Mouse (Mus musculus) lung, adult 2 months (tissue): ENCODE results near the gene Emc9. TPM values are rescaled to one million over a fixed set of nuclear protein-coding genes. Genes with fewer than 3 reads are reported as not detected.

Experiments
- DNase-seq: peaks from one replicate; pipeline ENCODE4 v3.0.0; 2022
- H3K4me1 ChIP-seq: fragments of 200-500 bp; 2 replicates; pipeline ENCODE4 v1.6.1; 2011; ENCODE audit warnings: low read length; ENCODE audit not compliant: control insufficient read depth, insufficient read depth
- H3K4me3 ChIP-seq: fragments of 200-500 bp; replicated peaks from 2 replicates; pipeline ENCODE3; 2011; ENCODE audit warnings: low read depth, mild to moderate bottlenecking, control low read depth, low read length; ENCODE audit errors: extremely low read depth
- CTCF ChIP-seq: fragments of 200-500 bp; IDR thresholded peaks from 2 replicates; pipeline ENCODE4 v1.5.1; 2011; ENCODE audit warnings: mild to moderate bottlenecking, low read length, control low read depth; ENCODE audit not compliant: insufficient read depth
- POLR2A ChIP-seq: fragments of 200-500 bp; IDR thresholded peaks from 2 replicates; pipeline ENCODE4 v1.6.1; 2011; ENCODE audit warnings: low read depth, mild to moderate bottlenecking, control low read depth, low read length, borderline replicate concordance; ENCODE audit errors: extremely low read depth
- WGBS: fragments of 180-500 bp; shearing (Covaris S2); methylation state at CpG from one replicate; pipeline ENCODE4 v1.1.7; 2018; 5-methylcytosine and 5-hydroxymethylcytosine counted together
- polyA plus RNA-seq: library from polyadenylated mRNA; depleted of rRNA; stranded (reverse); fragments of >200 nt; gene quantifications from 2 replicates; pipeline ENCODE4 v1.2.3, GENCODE M21; 2012

Emc9 gene
- polyA plus RNA-seq, 1 experiment, result 20.7 TPM

GRCm38 (mm10) chr14:55591331-55591891, 6.3 kb upstream of the Emc9 start, which contains the start of gene Rnf31:
TSS of gene Rnf31 (plus strand) at chr14:55591708.
- WGBS, result under 1% methylated on average over 33 of the region's 33 CpGs
- H3K4me1 ChIP-seq, result peaks cover 18% of the 10 kb centered on the region
- peak; percentile 63; the same call in 1 of the 2 replicates for TF ChIP-seq POLR2A
- no peak for TF ChIP-seq CTCF
- H3K4me3 ChIP-seq, result peak within 1 kb of the TSS; percentile 87
- peak; percentile 92 for DNase-seq

DNA sequence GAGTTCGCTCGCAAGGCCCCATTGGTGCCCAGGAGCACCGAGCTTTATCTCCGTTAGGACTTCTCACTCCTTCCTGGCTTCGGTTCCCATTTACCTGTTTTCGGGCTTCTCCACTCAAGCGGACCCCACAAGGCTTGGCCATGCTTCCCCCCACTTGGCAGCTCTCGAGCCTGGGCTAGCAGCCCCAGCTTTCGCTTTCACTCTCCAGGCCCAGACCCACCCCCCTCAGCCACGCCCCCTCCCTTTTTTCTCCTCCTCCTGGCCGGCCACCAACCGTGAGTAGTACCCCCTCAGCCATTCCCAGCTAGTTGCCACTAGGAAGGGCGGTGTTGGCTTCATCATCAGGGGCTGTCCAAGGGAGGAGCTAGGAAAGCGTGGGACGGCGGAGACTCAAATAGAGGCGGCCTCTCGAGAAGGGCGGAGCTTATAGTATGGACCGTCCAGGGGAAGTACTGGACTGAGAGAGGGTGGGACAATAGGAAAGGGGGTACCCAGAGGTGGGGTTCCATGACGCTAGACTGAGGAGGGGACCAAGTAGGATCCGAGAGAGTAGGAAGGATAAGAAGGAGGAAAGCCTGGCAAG, 5.7 kb upstream of the Emc9 start, which contains the start of gene Psme2:
Gene Psme2, minus strand, starts transcription at position 366 of the 583 bp plus-strand sequence.
- Histone ChIP-seq H3K4me3 (peak within 1 kb of the TSS; percentile 87), H3K4me1 (peaks cover 18% of the 10 kb centered on the region)
- TF ChIP-seq POLR2A (peak; percentile 71; the same call in 1 of the 2 replicates), CTCF (no peak)
- peak; percentile 91 for DNase-seq
- under 1% methylated on average over 22 of the region's 22 CpGs for WGBS

DNA sequence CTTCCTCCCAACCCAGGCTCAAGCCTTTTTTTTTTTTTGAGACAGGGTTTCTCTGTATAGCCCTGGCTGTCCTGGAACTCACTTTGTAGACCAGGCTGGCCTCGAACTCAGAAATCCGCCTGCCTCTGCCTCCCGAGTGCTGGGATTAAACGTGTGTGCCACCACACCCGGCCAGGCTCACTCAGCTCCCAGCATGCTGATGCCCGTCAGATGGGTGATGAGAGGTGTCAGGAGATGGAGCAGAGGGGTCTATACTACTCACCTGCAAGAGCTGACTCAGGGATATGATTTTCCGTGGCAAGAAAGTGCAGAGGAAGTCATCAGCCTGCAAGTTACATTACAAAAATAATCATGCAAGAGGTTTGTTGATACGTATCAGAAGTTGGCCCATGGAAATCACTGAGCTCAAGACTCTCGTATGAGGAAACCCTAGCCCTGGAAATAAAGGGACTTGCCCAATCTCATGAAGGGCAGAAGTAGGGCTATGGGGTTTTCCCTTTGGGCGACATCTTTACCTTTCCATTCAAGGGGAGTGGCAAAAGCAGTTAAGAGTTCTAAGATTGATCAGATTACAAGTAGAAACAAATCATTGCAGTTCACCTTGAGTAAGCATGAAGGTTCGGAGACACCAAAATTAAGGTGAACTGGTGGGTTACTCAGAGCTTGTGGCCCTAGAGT, 4.8 kb upstream of the Emc9 start:
- no peak for DNase-seq
- peak overlapping the region; percentile 84 for H3K4me3 ChIP-seq

DNA sequence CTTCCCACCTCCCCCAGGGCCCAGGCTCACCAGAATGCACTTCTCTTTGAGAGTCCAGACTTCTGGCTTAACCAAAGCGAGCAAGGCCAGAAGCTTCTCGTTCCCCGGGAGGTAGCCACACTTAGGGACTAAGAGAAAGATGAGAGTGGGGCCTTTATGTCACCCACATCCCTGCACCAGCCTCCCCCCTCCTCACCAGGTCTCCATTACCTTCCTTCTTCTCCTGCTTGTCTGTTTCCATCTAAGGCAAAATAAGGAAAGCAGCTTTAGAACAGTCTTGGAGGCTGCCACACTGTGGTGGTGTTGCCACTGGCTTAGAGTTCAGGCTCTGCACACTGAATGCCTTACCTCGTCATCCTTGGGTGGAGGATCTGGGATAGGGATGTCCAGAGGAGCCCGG, 4.2 kb upstream of the Emc9 start:
- no peak for TF ChIP-seq POLR2A
- TF ChIP-seq CTCF, result no peak
- WGBS, result 92% methylated on average over 5 of the region's 5 CpGs
- DNase-seq, result no peak
- Histone ChIP-seq H3K4me3 (no peak overlapping the region), H3K4me1 (peaks cover 25% of the 10 kb centered on the region)

More for the DNA sequence above, 4.8 kb upstream of the Emc9 start:
- no peak for TF ChIP-seq POLR2A
- TF ChIP-seq CTCF, result no peak
- 66% methylated on average over 11 of the region's 11 CpGs for WGBS
- peaks cover 21% of the 10 kb centered on the region for H3K4me1 ChIP-seq

GRCm38 (mm10) chr14:55586149-55586548, 1.0 kb upstream of the Emc9 start:
- TF ChIP-seq POLR2A (no peak), CTCF (no peak)
- WGBS, result 99% methylated on average over 2 of the region's 2 CpGs
- peaks cover 11% of the 10 kb centered on the region for H3K4me1 ChIP-seq

DNA sequence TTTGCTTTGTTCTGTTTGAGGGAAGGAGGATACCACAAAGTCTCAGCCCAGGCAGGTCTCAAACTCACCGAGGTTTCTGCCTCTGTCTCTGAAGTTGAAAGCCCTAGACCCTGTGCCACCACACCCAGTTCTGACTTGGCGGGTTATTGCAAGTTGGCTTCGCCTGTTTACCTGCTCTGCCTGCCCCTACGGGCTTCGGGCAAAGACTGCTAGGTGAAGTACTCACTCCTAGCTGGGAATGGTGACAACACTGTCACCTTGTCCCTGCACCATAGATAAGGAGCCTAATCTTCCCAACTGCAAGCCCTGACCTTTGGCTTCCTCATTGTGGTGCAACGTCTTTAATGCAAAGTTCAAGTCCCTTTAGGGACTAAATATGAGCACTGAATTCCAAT, 461 bp upstream of the Emc9 start:
- H3K4me3 ChIP-seq, result peak overlapping the region; percentile 14
- peaks cover 11% of the 10 kb centered on the region for H3K4me1 ChIP-seq
- WGBS, result 45% methylated on average over 6 of the region's 6 CpGs
- TF ChIP-seq POLR2A (no peak), CTCF (no peak)
- DNase-seq, result peak; percentile 25

More at GRCm38 (mm10) chr14:55586149-55586548, 1.0 kb upstream of the Emc9 start:
- no peak overlapping the region for H3K4me3 ChIP-seq
- no peak for DNase-seq

DNA sequence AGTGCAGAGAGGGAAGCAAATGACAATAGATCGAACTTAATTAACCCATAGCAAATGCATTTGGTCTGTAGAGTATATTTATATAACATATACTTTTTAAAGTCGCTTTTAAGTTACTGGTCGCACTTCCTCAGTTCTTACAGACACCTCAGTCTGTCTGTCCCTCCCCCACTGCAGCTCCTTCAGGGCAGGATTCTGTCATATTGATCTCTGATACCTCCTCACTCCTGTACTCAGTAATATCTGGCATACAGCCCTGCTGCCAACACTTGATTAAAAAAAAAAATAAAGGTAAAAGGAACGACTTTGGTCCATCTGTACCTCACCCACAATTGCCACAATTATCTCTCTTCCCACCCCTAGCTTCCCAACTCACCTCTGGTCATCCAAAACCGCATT, 800 bp downstream of the Emc9 start:
- DNase-seq, result no peak
- H3K4me1 ChIP-seq, result peaks cover 6% of the 10 kb centered on the region
- WGBS, result 44% methylated on average over 5 of the region's 5 CpGs
- TF ChIP-seq CTCF (no peak), POLR2A (no peak)
- H3K4me3 ChIP-seq, result no peak overlapping the region

GRCm38 (mm10) chr14:55581981-55582681, 3.0 kb downstream of the Emc9 start:
- 75% methylated on average over 9 of the region's 9 CpGs for WGBS
- DNase-seq, result no peak
- TF ChIP-seq CTCF (peak; percentile 52), POLR2A (no peak)
- H3K4me1 ChIP-seq, result peaks cover 12% of the 10 kb centered on the region
- no peak overlapping the region for H3K4me3 ChIP-seq

DNA sequence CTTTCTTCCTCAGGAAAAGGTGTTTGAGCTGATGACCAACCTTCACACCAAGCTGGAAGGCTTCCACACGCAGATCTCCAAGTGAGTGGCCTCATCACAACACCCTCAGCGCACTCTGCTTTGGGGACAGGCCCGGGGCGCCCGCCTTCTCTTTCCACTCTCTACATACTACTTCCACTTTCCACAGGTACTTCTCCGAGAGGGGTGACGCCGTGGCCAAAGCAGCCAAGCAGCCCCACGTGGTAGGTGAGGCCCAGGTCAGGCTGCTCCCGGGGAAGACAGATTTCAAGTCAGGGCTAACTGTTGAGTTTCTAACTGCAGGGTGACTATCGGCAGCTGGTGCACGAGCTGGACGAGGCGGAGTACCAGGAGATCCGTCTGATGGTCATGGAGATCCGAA, 4.4 kb downstream of the Emc9 start:
- Histone ChIP-seq H3K4me3 (no peak overlapping the region), H3K4me1 (peaks cover 12% of the 10 kb centered on the region)
- TF ChIP-seq CTCF (no peak), POLR2A (no peak)
- 87% methylated on average over 16 of the region's 16 CpGs for WGBS
- DNase-seq, result no peak
